Mouse (Mus musculus) spleen, embryonic (tissue): Measurements from ENCODE around the gene Cryge.
"Not testable (repeated sequence)": the region's sequence is repeated elsewhere in the genome, so short reads cannot be mapped to it uniquely, and the experiment has no call there.

ENCODE experiments used
- CTCF ChIA-PET: fragments of 350-600 bp; sonication (Branson Sonifier 250); formaldehyde crosslinking; loops from one replicate; lab custom pipeline; 2022; lab: Charles Lee

Gene Cryge

DNA sequence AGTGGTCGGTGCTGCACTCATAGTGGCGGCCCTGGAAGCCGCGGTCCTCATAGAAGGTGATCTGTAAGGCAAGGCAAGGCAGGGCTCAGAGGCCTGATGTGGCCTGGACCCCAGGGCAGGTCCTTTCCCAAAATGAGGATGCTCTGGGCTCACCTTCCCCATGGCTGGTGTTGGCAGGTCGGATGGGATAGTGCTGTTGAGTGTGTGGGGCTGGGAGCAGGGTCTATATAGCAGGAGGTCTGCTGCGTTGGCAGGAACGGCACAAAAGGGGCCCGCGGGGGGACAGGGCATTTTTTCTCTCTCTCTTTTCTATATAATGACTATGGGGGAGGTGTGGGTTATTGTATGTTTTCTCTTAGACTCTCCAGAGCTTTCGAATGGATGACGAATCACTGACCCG, at the start of gene Cryge:
Cryge (minus strand) TSS at position 198 of the 400 bp plus-strand sequence.
- CTCF ChIA-PET, result not testable (repeated sequence)

DNA sequence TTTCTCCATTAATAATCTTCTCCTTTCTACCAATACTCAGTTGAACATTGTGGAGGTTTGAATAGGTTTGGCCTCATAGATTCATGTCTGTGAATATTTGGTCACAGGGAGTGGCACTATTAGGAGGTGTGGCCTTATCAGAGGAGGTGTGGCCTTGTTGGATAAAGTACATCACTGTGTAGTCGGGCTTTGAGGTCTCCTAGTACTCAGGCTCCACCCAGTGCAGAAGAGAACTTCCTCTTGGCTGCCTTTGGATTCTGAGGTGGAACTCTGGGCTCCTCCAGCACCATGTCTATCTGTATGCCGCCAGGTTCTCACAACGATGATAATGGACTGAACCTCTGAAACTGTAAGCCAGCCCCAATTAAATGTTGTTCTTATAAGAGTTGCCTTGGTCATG, 46.0 kb upstream of the Cryge start:
- CTCF ChIA-PET, result no interaction called here

GRCm38 (mm10) chr1:65091566-65091965, 40.6 kb upstream of the Cryge start:
- CTCF ChIA-PET, result no interaction called here

GRCm38 (mm10) chr1:65090370-65090769, 39.4 kb upstream of the Cryge start:
- CTCF ChIA-PET, result no interaction called here

DNA sequence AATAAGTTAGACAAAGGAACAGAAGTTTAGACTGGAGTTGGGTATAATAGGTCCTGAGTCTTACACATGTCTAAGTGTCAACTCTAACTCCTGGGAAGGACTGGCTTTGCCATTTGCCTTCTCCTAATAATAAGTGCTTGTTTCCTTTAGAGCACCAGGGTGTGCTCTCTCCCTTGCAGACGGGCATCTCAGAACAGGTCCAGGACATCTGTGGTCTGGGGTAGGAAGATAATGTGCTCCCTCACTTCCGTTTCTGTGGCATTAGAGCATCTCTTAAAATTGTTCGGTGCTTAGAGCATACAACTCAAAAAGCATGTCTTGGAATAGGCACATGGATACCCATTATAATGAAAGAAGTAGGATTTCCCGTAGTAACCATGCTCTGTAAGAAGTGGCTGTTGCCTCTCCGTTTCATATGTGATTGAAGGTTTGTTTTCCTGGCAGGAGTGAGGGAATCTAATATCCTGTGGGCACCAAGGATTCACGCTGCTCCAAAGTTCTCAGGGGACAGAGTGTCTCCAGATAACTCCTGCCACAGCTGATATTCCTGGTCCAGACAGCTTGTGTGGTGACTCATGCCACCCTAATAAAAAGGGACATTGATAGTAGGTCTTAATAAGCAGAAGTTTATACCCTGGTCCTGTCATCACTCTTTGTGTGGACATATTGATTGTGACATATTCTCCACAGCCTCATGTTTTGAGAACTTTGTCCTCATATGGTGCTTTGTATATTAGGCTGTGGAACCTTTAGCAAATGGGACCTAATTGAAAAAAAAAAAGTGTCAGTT, 37.8 kb upstream of the Cryge start:
- CTCF ChIA-PET, result no interaction called here

GRCm38 (mm10) chr1:65082188-65082587, 31.2 kb upstream of the Cryge start, which contains the start of gene Crygb:
Gene Crygb (minus strand): TSS chr1:65082288.
- CTCF ChIA-PET, result no interaction called here

GRCm38 (mm10) chr1:65075607-65076006, 24.7 kb upstream of the Cryge start:
- CTCF ChIA-PET, result no interaction called here

DNA sequence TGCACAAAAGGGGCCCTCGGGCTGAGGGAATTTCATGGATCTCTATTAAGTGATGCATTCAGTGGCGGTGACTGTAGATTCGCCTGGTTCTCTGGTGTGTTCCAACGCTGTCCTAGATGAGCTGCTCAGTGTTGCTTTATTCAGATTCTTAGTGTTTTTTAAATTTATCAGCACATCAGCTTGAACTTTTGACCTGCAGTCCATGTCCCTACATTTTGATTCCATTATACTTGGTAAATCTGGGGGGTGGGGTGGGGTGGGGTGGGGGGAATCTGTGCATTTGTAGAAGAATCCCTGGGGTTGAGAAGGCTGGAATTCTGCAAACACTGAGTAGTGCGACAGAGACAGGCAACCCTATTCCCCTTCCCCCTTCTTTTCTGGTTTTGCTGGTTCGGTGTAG, 22.6 kb upstream of the Cryge start, which contains the start of gene Crygc:
Crygc (minus strand) TSS at position 101 of the 400 bp plus-strand sequence.
- CTCF ChIA-PET, result no interaction called here

GRCm38 (mm10) chr1:65067842-65068241, 16.9 kb upstream of the Cryge start:
- CTCF ChIA-PET, result no interaction called here

- CTCF ChIA-PET, result no interaction called here
Observed at GRCm38 (mm10) chr1:65064201-65064600, 13.3 kb upstream of the Cryge start.

DNA sequence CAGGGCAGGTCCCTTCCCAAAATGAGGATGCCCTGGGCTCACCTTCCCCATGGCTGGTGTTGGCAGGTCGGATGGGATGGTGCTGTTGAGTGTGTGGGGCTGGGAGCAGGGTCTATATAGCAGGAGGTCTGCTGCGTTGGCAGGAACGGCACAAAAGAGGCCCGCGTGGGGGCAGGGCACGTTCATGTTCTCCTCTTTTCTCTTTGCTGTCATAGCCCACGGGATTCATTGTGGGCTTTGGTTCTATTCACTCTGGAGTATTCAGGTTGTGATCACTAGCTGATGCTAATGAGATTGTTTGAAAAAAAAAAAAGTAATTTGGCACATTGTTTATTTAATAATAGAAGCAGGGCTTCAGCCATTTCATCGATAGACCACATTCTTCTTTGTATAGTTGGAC, 12.4 kb upstream of the Cryge start, which contains the start of gene Crygd:
Crygd (minus strand) TSS at position 101 of the 400 bp plus-strand sequence.
- CTCF ChIA-PET, result no interaction called here

GRCm38 (mm10) chr1:65052140-65052539, 1.2 kb upstream of the Cryge start:
- CTCF ChIA-PET, result no interaction called here

DNA sequence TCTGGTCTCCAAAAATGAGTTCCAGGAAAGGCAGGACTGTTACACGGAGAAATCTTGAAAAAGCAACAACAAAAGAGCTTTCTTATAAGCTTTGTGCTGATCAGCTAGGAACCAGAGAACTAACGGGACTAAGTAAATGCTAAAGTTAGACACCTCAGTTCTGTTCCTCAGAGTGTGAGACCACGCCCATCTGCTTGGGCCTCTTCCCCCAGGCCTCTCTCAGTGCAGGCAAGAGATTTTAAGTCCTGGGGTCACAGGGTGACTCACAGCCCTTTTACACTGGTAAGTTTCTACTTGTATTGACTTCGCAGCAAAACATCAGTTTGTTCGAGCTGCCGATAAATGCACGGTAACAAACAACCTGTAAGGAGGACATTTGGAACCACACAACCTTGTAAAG, 747 bp upstream of the Cryge start:
- CTCF ChIA-PET, result no interaction called here

GRCm38 (mm10) chr1:65048781-65049180, 2.2 kb downstream of the Cryge start:
- CTCF ChIA-PET, result no interaction called here

DNA sequence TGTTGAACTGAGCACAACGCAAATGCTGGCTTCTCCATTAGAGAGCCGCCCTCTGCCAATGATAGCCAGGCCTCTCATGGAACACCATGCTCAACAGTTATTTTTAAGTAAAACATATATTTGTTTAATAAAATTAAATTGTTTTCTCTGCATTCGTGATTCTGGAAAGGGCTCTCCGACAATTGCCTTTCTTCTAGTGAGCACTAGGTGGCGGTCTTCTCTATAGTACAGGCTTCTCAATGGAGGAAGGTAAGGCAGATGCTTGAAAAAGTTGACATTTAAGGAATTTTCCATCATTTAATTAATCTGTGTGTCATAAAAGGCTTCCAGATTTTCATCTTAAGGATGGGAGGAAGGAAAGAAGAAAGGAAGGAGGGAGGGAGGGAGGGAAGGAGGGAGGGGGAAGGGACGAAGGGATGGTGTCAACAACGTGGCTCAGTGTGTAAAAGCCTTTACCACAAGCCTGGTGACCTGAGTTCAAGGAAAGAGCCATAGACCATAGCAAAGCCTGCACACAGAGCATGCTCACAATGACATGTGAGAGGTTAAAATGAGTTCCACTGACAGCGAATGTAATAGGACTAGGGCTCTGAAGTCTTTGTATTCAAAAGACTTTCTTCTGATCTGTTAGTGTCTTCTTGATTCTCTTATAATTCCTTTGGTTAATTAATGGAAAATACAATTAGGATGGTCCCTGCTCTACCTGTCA, 4.4 kb downstream of the Cryge start:
- CTCF ChIA-PET, result no interaction called here

DNA sequence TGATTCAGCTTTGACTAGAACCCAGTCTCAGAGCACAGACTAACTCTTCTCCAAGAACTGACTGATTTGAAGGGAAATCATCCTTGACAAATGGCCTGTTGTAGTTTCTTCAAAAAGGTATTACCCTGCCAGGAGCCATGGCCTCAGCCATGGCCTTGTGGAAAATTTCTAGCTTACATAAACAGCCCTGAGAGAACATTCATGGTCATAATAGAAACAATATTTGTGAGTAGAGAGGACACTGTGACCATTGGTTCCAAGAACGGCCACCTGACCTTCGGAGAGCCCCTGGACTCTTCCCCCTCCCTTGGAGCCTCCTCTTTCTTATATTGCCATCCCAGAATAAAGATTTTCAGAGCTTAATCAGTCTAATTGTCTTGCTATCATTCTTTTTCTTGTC, 7.5 kb downstream of the Cryge start:
- CTCF ChIA-PET, result no interaction called here

GRCm38 (mm10) chr1:65041837-65042236, 9.1 kb downstream of the Cryge start:
- CTCF ChIA-PET, result no interaction called here

DNA sequence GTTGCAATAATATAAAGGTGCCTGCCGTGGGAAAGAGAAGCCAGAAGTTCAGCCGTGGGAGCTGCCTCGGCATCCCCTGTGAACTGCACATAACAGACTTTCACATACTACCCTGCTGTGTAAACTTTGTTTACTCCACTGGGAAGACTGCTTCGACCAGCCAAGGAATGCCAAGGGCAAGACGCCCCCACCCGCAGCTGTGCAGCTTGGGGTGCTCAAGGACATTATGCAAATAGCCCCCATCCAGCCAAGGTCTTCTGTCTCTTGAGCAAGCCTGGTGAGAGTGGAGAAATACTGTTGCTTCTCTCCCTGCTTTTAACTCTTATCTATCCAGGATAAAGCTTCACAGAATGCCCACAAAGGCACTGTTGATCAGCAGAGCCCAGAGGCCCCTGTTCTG, 10.1 kb downstream of the Cryge start:
- CTCF ChIA-PET, result no interaction called here

DNA sequence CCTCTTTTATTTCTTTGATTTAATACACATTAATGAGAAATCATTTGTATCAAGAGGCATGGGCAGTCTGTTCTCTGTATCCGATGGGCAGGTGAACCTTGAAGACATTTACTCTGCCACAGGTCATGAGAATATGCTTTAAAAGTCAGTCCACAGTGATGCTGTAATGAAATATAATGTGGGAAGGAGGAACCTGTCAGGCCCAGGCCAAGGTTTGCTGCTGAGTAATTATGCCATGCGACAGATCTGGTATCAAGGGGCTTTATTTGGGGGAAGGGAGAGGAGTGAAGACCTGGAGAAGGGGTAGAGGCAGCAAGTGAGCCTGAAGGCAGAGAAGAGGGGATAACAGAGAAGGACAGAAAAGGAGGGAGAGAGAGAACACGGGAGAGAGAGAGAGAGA, 11.3 kb downstream of the Cryge start:
- CTCF ChIA-PET, result no interaction called here

- CTCF ChIA-PET, result no interaction called here
Observed at GRCm38 (mm10) chr1:65037542-65037941, 13.4 kb downstream of the Cryge start.

DNA sequence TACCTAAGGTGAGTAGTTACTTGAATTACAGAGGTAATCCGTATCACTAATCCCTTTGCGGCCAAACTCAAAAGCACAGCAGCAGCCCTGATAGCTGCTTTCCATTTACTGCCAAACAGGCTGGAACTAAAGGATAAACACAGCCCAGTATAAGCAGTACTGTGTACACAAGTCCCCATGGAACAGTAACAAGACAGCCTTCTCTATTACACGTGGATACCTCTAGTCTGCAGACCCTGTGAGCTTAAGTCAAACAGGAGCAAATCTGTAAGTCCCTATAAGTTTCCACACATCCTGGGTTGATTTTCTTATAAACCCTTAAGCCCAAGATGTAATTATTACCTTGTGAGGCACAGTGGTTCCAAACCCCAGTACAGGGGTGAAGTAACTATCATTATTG, 15.4 kb downstream of the Cryge start:
- CTCF ChIA-PET, result no interaction called here

GRCm38 (mm10) chr1:65032641-65033040, 18.3 kb downstream of the Cryge start, which contains the start of gene Akr1cl:
Gene Akr1cl (minus strand): TSS chr1:65032759.
- CTCF ChIA-PET, result interaction anchor here (0.7 kb wide), 1 partner anchor 32 kb away, joined by 3 read pairs; no protein-coding TSS in a partner anchor

GRCm38 (mm10) chr1:65028206-65028605, 22.7 kb downstream of the Cryge start:
- CTCF ChIA-PET, result no interaction called here
